Mouse (Mus musculus): ENCODE results near the gene Vti1b.

DNA sequence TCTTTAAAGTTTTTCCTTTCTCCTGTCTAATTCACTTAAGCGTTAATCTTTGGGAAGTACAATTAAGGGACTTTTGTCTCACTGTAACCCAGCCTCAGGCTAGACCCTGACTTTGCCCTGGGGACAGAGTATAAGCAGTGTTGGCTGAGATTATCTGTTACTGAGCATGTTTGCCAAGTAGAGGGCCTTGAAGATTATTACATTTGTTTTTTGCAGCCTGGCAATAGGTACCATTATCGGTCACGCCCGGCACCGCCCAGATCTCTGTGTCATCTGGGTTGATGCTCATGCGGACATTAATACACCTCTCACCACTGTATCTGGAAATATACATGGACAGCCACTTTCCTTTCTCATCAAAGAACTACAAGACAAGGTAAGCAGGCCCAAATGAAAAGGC, 22.8 kb downstream of the Vti1b start:
- TF ChIP-seq CTCF (IDR thresholded peaks at IDR 0.05; ENCODE audit: extremely low read depth, insufficient read depth, low read length), result no peak
- no peak for TF ChIP-seq POLR2A (IDR thresholded peaks at IDR 0.05; ENCODE audit: extremely low read depth, insufficient read depth, low read length)

All from cortical plate, adult 2 months (tissue).